Mouse (Mus musculus): ENCODE measurements around the gene Vmn2r92. TPM values are rescaled to one million over a fixed set of nuclear protein-coding genes. Genes with fewer than 3 reads are reported as not detected.
"Not testable (repeated sequence)": the region's sequence is repeated elsewhere in the genome, so short reads cannot be mapped to it uniquely, and the experiment has no call there.

The Vmn2r92 gene
- polyA plus RNA-seq (2012; rRNA removed): not detected in 2 replicates

GRCm38 (mm10) chr17:18151587-18151986 lies at the start of gene Vmn2r92:
Gene Vmn2r92 (plus strand): TSS chr17:18151887.
- not testable (repeated sequence) for H3K4me3 ChIP-seq (replicated peaks; ENCODE audit: extremely low read depth, low read depth, low read length); H3K4me1 ChIP-seq (ENCODE audit: control insufficient read depth, insufficient read depth, low read length); DNase-seq
- WGBS: 48% methylated on average over 1 of the region's 1 CpGs

GRCm38 (mm10) chr17:18102265-18102664 lies 49.4 kb upstream of the Vmn2r92 start:
- DNase-seq; H3K4me1 ChIP-seq (ENCODE audit: control insufficient read depth, insufficient read depth, low read length); H3K4me3 ChIP-seq (replicated peaks; ENCODE audit: extremely low read depth, low read depth, low read length): not testable (repeated sequence)
- 86% methylated on average over 3 of the region's 3 CpGs for WGBS

- 43% methylated on average over 2 of the region's 2 CpGs for WGBS
- not testable (repeated sequence) for DNase-seq; H3K4me3 ChIP-seq (replicated peaks; ENCODE audit: extremely low read depth, low read depth, low read length)
These were observed 9.5 kb downstream of the Vmn2r92 start for GRCm38 (mm10) chr17:18161194-18161593.

GRCm38 (mm10) chr17:18189732-18190131 lies 38.0 kb downstream of the Vmn2r92 start:
- no peak for DNase-seq
- WGBS: 80% methylated on average over 1 of the region's 1 CpGs
- no peak overlapping the region for H3K4me3 ChIP-seq (replicated peaks; ENCODE audit: extremely low read depth, low read depth, low read length)
- TF ChIP-seq POLR2A (IDR thresholded peaks at IDR 0.05; ENCODE audit: borderline replicate concordance, extremely low read depth, low read depth, low read length) (no peak), CTCF (IDR thresholded peaks at IDR 0.05; ENCODE audit: insufficient read depth, low read length) (no peak)
- H3K4me1 ChIP-seq (ENCODE audit: control insufficient read depth, insufficient read depth, low read length): no peaks in the 10 kb centered on the region

More at GRCm38 (mm10) chr17:18161194-18161593, 9.5 kb downstream of the Vmn2r92 start:
- H3K4me1 ChIP-seq (ENCODE audit: control insufficient read depth, insufficient read depth, low read length): not testable (repeated sequence)

GRCm38 (mm10) chr17:18221300-18221699 lies 69.6 kb downstream of the Vmn2r92 start:
- H3K4me3 ChIP-seq (replicated peaks; ENCODE audit: extremely low read depth, low read depth, low read length): no peak overlapping the region
- no peaks in the 10 kb centered on the region for H3K4me1 ChIP-seq (ENCODE audit: control insufficient read depth, insufficient read depth, low read length)
- no peak for DNase-seq
- TF ChIP-seq CTCF (IDR thresholded peaks at IDR 0.05; ENCODE audit: insufficient read depth, low read length): no peak
- TF ChIP-seq POLR2A (IDR thresholded peaks at IDR 0.05; ENCODE audit: borderline replicate concordance, extremely low read depth, low read depth, low read length): no peak

- no peak for DNase-seq
- WGBS: 70% methylated on average over 2 of the region's 2 CpGs
- Histone ChIP-seq H3K4me1 (ENCODE audit: control insufficient read depth, insufficient read depth, low read length) (no peaks in the 10 kb centered on the region), H3K4me3 (replicated peaks; ENCODE audit: extremely low read depth, low read depth, low read length) (no peak overlapping the region)
- TF ChIP-seq POLR2A (IDR thresholded peaks at IDR 0.05; ENCODE audit: borderline replicate concordance, extremely low read depth, low read depth, low read length) (no peak), CTCF (IDR thresholded peaks at IDR 0.05; ENCODE audit: insufficient read depth, low read length) (no peak)
These were observed 80.3 kb downstream of the Vmn2r92 start for GRCm38 (mm10) chr17:18231996-18232395.

- TF ChIP-seq POLR2A (IDR thresholded peaks at IDR 0.05; ENCODE audit: borderline replicate concordance, extremely low read depth, low read depth, low read length) (no peak), CTCF (IDR thresholded peaks at IDR 0.05; ENCODE audit: insufficient read depth, low read length) (no peak)
- 78% methylated on average over 14 of the region's 14 CpGs for WGBS
- DNase-seq: no peak
- H3K4me3 ChIP-seq (replicated peaks; ENCODE audit: extremely low read depth, low read depth, low read length): no peak overlapping the region
- no peaks in the 10 kb centered on the region for H3K4me1 ChIP-seq (ENCODE audit: control insufficient read depth, insufficient read depth, low read length)
These were observed 85.2 kb downstream of the Vmn2r92 start for GRCm38 (mm10) chr17:18236931-18237330.

Other genes starting within 250 kb of the Vmn2r92 start
- gene Fpr-rs4, start 130.2 kb upstream of the Vmn2r92 start, polyA plus RNA-seq (2012; rRNA removed): not detected in 2 replicates
- gene Vmn2r124, start 102.5 kb upstream of the Vmn2r92 start, polyA plus RNA-seq (2012; rRNA removed): not detected in 2 replicates
- not detected in 2 replicates for gene Vmn2r91, start 66.9 kb upstream of the Vmn2r92 start, polyA plus RNA-seq (2012; rRNA removed)
- gene Vmn2r94, start 125.9 kb downstream of the Vmn2r92 start, polyA plus RNA-seq (2012; rRNA removed): not detected in 2 replicates
- gene Vmn2r93, start 146.2 kb downstream of the Vmn2r92 start, polyA plus RNA-seq (2012; rRNA removed): not detected in 2 replicates